Mouse (Mus musculus): ENCODE measurements around the gene Zfp786.

Zfp786 gene

DNA sequence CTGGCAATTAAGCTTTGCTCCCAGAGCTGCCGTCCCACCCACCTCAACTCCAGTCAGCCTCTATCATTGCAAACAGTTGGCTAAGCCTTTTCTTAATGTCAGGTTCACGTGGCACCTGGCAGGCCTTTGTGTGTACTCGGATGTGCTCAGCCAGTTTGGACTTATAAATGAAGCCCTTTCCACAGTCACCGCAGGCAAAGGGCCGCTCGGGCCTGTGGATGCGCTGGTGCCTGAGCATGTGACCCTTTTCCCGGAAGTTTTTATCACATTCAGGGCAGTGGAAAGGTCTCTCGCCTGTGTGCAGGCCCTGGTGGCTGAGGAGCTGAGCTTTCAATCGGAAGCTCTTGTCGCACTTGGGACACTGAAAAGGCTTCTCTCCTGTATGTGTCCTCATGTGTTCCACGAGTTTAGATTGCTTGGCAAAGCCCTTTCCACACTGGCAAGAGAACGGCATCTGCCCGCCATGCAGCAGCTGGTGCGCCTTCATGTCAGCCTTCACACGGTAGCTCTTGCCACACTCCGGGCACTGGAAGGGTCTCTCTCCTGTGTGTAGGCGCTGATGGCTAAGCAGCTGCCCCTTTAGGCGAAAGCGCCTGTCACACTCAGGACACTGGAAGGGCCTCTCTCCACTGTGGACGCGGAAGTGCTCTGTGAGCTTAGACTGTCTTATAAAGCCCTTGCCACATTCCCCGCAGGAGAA is 10.9 kb downstream of the Zfp786 start:
- DNase-seq: no peak

DNA sequence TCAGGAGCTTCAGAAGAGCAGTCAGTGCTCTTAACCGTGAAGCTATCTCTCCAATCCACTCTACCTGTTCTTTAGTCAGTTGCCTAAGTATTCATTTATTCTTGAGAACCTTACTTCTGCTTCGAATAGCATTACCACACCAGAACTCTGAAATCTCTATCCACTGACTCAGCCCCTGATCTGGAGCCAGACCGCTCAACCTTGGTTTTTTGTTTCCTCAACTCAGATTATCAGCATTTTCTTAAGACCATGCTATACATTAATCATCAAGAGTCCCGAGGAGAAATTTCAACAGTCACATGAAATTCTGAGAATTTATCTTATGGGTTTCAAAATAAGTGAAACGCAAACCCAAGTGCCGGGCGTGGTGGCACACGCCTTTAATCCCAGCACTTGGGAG is 11.9 kb downstream of the Zfp786 start:
- no peak for DNase-seq

DNA sequence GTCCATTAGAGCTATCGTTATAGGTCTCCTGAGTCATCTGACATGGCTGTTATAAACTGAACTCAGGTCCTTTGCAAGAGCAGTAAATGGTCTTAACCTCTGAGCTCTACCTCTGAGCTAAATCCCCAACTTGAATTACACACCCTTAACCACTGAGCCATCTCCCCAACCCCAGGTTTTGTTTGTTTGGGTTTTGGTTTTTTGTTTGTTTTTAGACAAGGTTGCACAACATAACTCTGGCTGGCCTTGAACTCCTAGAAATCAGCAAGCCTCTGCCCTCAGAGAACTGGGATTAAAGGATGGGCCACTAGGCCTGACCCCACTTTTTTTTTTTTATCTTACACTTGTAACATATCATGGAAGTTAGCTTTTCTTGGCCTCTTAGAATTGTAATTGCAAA is 14.5 kb downstream of the Zfp786 start:
- no peak for DNase-seq

DNA sequence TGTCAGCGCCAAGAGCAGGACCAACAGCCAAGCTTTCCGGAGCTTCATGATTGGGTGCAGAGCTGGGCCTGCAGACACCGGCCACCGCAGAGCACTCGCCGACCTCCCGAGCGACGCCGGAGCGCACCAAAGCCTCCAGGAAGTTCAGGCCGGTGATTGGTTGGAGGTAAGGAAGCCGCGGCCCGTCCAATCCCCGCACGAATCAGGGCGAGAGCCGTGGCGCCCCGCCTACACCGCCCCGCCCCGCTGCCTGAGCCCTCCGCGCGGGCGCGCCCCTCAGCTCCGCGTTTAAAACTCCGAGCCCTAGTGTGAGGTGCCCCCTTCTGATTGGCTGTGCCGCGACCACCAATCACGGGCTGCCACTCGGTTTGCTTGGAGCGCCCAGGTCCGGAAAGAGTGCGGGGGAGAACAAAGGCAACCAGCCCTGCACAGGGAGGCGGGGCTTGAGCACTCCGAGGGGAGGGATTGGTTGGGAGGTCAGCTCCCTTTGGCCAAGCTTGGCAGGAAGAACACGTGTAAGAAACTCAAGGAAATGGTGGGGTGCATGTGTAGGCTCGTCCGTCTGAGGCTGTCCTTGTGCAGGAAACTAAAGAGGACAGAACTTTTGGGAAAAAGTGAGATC is 17.3 kb downstream of the Zfp786 start, which contains the start of gene Pdia4:
Gene Pdia4 (minus strand): TSS at position 174 of the 622 bp plus-strand sequence.
- peak; percentile 98 for DNase-seq

DNA sequence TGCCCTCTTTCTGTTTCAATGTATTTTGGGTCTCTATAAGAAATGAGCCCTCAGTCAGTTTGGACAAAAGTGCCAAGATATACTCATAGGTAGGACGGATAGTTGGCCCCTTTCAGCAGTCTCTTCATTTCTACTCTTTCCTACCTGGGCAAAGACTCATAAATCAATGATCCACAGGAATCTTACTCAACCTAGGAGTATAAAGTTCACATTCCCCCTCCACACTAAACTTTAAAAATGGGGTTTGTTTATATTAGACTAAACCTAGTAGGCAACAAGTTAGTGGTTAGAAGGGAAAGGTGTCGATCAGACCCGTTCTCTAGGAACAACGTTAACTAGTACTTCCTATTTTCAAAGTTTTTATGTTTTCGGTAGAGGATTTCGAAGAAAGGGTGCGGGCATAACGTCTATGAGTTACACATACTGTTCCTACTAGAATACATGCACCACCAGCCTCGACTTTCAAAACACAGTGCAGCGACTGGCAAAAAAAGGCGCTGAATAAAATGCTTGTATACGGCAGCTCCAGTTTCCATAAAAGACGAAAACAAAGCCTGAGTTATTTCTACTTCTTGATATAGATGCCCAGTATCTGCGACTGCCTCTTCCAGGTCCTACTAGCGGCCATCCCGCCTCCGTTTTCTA is 18.3 kb downstream of the Zfp786 start:
- DNase-seq: no peak

DNA sequence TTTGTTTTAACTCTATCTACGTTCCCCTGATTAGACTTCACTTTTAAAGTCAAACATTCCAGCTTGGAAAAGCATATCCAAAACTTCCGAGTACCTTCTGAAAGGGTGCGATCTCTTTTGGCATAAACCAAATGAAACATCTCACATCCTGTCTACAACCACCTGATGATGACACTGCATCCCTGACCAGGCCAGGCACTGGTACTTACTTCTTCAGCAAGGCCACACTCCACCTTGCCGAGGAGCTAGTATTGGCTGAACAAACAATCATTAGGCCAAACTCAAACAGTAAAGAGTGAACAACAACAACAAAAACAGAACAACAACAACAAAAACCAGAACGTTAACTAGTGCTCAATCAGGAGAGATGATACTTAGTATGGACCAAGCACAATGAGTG is 19.3 kb downstream of the Zfp786 start:
- DNase-seq: no peak

DNA sequence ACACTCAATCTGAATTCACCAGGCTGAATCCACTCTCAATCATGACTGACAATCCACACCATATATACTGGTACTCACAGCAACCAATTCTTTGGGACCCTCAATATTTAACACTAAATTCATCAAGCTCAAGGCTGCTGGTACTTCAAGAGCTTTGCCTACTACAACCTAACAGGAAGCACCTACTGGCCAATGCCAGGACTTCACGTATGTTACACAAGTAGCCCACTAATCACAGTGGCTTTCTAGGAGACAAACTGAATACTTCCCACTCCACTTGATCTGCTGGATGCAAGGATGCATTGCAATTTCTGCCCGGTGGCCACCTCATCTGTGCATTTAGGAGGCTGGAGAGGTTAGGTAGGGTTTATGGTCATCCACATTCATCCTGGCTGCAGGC is 20.5 kb downstream of the Zfp786 start:
- no peak for DNase-seq

DNA sequence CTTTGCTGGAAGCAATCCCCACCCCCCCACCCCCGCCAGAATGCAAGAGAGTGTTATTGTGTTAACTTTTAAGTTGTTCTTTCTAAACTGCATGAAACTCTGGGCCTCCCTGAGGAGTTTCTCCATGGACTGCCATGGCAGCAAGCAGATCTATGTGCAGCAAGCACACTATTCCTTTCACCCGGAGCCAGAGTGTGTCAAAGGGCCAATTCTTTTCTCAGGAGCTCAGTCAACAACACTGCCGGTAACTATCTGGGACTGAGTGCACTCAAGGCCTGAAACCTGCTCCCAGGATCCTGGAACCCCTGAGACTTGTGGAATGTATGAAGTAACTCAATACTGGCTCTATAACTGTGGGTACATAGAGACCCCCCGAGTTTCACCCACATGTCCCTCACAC is 21.6 kb downstream of the Zfp786 start:
- no peak for DNase-seq

DNA sequence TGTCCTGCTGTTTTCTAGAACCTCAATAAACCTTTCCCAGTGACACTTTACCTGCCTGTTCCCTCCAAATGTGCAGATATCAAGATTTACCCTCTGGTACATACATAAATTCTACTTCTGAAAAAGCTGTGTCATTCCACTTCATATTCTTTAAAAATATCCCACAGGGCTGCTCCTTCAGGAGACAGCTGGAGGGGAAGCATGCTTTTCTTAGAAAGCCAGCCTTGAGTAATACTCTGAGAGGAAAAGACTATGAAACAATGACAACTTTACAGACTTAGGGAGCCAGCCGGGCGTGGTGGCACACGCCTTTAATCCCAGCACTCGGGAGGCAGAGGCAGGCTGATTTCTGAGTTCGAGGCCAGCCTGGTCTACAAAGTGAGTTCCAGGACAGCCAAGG is 22.1 kb downstream of the Zfp786 start:
- no peak for DNase-seq

DNA sequence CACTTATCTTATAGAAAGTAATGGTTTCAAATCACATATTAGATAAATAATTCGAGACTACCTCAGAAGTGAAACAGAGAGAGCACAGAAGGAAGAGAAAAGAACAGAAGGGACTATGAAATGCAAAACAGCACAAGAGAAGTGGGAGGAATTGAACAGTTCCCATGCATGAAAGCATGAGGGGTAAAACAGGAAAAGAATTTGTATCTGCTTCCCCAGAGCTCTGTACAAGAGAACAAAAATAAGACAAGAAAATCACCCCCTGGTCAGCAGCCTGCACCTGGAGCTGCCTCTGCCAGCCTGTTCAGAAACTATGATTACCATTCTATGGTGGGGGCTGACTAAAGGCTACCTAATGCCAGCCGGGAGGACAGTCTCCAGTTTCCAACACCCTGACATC is 23.2 kb downstream of the Zfp786 start:
- no peak for DNase-seq

DNA sequence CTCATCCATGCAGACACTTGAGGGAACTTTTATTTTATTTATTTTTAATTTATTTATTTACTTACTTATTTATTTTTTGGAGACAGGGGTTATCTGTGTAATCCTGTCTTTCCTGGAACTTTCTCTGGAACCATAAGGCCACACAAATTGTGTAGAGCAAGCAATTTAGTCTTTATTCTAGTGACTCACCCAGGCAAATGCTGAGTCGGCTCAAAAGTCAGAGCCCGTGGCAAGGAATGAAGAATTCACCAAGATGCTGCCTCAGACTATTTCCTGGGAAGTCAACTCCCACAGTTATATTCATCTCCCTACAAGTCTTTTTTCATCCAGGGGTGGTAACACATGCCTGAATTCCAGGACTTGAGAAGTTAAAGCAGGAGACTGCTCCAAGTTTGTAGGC is 25.1 kb downstream of the Zfp786 start:
- no peak for DNase-seq

DNA sequence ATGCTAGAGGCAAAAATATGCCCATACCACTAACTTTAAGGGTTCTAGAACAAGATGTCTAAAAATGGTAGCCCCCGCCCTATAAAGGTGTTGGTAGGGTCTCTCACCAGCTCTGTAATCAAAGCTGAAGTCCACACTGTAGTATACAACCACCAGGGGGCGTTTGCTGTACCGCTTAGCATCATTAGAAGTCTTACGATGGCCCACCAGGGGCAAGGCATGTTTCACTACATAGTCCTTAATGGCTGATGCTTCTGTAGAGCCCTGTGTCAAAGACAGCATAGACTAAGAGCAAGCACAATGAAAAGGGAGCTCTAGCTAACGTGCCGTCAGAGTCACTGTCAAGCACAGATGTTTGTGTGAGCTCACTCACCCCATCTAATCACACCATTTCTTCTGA is 31.6 kb downstream of the Zfp786 start:
- DNase-seq: peak; percentile 47 to 58

DNA sequence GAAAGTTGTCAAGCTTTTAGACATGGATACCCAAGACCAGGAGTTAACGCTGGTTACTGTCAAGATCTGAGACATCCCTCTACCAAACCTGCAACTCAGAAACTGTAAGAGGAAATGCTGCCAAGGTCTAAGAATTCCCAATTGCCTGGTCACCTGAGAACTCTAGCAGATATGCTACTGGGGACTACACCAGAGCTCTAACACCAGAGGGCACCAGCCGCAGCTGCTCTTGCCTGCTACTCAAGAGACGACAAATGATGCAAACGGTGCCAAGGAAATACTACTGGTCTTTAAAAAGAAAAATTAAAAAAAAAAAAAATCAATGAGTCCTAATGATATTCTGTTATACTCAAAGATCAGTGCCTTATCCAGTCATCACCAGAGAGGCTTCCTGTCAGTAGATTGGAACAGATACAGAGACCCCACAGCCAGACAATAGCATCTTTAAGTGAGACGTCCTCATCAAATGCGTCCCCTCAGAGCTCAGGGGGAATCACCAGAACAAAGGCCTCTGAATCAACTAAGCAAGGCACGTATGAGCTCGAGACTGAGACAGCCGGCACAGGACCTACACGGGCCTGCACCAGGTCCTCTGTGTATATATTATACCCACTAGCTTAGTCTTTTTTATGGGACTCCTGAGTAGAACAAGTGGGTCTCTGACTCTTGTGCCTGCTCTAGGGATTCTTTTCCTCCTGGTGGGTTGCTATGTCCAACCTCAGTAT is 36.4 kb downstream of the Zfp786 start:
- peak; percentile 31 to 49 for DNase-seq

DNA sequence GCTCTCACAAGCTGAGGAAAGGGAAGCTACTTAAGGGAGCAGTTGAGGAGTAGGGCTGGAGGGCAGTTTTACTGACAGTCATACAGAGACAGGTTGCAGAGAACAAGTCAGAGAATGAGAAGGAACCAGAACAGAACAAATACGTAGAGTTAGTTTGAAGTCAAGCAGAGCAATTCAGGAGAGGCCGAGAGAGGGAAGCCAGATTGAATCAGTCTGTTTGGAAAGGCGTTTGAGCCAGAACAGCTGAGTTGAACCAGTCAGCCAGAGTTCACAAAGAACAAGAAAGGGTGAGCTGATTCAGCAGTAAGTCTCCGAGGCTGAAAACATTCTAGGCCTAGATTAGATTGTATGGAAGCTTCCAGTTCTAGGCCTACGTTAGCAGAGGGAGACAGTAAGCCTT is 37.4 kb downstream of the Zfp786 start:
- DNase-seq: no peak

DNA sequence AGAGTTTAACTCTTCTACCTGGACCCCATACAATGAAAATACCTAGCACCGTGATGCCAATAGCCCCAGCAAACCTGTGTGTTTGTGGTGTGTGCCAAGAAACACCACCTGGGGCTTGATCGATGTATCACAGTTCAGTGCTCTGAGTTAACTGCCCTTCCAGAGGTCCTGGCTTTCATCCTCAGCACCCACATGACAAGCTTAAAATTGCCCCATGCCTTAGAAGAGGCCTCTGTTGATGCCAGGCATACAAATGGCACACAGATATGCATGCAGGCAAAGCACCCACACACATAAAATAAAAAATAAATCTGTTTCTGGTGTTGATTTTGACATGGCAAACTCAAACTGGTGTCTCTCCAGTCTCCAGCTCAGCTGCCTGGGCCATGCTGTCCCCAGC is 38.1 kb downstream of the Zfp786 start:
- DNase-seq: no peak

DNA sequence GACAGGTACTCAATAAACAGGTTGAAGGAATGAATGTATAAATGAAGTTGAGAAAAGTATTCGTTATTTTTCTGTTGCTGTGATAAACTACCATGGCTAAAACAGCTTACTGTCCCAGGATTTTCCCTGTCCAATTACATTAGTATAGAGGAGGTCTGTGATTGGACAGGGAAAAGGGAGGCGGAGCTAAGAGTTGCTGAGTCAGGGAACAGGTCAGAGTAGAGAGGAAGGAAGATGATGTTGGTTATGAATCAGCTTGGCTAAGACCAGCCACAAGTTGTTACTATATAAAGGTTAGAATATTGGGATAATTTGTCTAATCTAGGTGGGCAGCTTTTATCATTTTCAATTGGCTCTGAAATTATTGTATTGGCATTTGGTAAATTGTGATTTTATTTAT is 39.9 kb downstream of the Zfp786 start:
- DNase-seq: peak in 1 of 2 experiments; percentile 37

DNA sequence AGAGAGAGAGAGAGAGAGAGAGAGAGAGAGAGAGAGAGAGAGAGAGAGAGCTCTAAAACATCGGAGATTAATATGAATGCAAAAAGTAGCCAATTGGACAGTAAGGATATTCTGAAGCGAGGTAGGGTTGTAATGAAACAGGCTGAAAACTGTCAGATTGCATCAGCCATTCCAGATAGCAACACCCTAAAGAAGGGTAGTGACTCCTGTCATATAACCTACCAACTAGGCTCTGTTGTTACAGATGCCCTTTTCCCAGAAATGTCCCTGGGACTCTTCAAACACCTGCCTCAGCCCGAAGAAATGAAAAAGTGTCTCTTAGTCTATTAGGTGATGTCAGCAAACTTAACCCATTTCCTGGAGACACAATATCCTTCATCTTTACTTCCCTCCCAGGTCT is 41.8 kb downstream of the Zfp786 start:
- DNase-seq: peak in 1 of 2 experiments; percentile 36

DNA sequence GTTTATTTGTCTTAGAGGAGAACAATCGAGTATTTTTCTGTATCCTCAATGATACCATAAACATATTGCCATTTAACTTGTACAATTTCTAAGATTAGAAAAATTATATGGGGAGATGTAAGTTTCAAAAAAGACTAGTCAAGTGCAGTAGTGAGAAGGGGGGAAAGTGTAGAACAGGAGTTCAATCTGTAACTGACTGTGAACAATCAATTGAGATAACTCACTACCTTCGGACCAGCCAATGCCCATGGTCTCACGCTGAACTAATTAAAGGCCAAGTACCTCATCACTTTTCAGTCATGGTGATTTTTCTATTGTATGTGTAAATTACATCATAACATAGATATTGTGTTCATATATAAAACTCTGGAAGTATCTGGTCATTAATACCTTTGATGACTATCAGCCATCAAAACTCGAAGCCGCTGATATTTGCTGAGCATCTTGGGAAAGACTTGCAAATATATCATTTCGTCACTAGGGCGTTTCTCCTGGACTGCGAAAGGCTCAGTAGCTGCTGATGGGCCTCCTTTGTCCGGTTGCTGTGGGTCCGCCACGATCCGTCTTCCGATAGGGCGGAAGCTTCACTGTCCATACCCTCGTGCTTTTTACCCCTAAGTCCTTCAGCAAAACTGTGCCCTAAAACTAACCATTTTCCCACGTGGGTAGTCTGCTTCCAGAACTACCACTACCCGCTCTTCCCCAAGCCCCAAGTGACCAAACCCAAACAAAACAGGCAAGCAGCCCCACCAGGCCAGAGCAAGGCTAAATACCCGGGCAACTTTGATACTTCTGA is 42.5 kb downstream of the Zfp786 start:
- DNase-seq: peak; percentile 82 to 87

DNA sequence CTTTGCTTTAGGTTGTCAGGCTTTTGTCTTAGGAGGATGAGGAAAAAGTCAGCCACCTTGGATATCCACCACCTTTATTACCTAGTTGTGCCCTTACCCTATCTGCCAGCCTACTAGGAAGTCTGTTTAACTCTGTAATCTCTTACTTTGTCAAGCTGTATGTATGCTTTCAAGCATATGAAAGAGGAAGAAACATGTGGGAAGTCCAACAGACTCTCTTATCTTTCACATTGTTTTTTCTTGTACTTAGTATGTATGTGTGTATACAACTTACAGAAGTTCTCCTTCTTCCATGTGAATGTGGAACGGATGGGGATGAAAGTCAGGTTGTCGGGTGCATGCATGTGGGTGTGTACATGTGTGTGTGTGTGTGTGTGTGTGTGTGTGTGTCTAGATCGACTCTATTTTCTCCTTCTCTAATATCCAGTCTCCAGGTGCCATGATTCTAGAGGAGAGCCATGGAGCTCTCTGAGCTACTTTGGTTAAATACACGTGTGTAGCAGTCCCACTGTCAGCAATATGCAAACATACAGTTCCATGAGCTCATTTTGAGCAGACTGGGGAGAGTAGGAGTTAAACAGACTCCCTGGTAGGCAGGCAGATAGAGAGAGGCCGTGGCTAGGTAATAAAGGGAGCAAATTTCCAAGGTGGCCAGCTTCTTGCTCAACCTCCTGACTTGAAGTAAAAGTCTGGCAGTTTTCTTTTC is 45.8 kb downstream of the Zfp786 start:
- DNase-seq: no peak

DNA sequence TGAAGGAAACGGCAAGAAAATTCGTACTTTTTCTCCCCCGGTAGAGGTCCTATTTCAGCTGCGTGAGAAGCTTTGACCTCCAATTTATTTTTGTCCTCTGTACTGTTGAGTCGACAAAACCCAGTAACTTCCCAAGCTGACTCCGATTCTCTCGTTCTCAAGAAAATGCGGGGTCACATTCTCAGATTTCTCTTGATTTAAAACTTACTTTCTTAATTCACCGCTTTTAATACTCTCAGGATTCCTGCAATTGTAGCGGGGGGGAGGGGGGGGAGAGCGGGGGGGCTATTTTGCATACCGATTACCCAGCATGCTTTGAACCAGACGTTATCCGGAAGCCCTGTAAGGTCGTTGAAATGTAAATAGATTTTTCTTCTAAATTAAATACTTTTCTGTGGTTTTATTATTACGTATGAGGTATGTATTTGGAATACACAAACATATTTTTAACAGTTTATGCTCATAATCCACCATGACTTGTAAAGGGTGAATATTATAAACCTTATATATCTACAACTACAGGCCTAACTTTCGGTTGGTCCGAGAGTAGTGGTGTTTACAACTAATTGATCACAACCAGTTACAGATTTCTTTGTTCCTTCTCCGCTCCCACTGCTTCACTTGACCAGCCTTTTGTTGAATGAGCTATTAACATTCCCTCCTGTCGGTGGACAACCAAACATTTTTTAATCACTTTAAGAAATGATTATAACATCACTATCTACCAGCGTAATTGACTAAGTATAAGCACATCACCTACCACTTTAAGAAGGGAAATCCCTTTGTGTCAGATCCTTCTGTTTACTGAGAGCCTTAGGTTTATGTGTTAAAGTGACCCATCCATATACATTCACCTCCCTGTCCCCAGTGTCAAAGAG is 49.3 kb downstream of the Zfp786 start:
- peak; percentile 28 to 55 for DNase-seq

DNA sequence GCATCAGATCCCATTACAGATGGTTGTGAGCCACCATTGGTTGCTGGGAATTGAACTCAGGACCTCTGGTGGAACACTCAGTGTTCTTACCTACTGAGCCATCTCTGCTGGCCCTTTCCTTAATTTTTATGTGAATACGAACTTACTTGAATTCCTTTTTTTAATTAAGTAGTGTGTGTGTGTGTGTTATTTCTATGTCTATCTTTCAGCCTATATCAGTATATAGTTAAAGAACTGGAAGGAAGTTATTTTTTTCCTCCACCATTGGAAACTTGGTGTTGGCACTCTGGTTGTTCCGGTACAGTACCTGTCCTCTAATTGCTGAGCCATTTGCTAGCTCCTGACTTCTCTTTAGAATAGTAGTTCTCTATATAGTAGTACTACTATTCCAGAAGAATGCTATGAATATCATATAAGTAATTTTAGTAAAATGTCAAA is 50.1 kb downstream of the Zfp786 start:
- no peak for DNase-seq
